Mouse (Mus musculus): ENCODE results near the gene Fut8. TPM values are rescaled to one million over a fixed set of nuclear protein-coding genes. Genes with fewer than 3 reads are reported as not detected.
"Not testable (repeated sequence)": the region's sequence is repeated elsewhere in the genome, so short reads cannot be mapped to it uniquely, and the experiment has no call there.

The Fut8 gene
- polyA plus RNA-seq, 1 experiment from 2014 or later: 28.0 TPM

GRCm38 (mm10) chr12:77517691-77518090, 279.8 kb downstream of the Fut8 start:
- Histone ChIP-seq H3K9me3 (no peaks in the 10 kb centered on the region), H3K9ac (no peak overlapping the region), H3K4me3 (no peak overlapping the region), H3K36me3 (no peaks in the 10 kb centered on the region), H3K4me1 (peaks cover 17% of the 10 kb centered on the region), H3K4me2 (replicated peaks) (no peak overlapping the region; the same call in 1 of the 2 replicates), H3K27me3 (no peaks in the 10 kb centered on the region), H3K27ac (no peak overlapping the region; the same call in 1 of the 2 replicates)
- 64% methylated on average over 12 of the region's 12 CpGs for WGBS
- ATAC-seq (ENCODE audit: low FRiP score, low read depth): no peak

- Histone ChIP-seq H3K4me2 (replicated peaks) (no peak overlapping the region), H3K27ac (no peak overlapping the region), H3K9ac (no peak overlapping the region), H3K36me3 (no peaks in the 10 kb centered on the region), H3K4me1 (peaks cover 17% of the 10 kb centered on the region), H3K9me3 (no peaks in the 10 kb centered on the region), H3K4me3 (no peak overlapping the region), H3K27me3 (no peaks in the 10 kb centered on the region)
- 63% methylated on average over 6 of the region's 6 CpGs for WGBS
- no peak for ATAC-seq (ENCODE audit: low FRiP score, low read depth)
Observed at GRCm38 (mm10) chr12:77519534-77520102, 281.7 kb downstream of the Fut8 start.

DNA sequence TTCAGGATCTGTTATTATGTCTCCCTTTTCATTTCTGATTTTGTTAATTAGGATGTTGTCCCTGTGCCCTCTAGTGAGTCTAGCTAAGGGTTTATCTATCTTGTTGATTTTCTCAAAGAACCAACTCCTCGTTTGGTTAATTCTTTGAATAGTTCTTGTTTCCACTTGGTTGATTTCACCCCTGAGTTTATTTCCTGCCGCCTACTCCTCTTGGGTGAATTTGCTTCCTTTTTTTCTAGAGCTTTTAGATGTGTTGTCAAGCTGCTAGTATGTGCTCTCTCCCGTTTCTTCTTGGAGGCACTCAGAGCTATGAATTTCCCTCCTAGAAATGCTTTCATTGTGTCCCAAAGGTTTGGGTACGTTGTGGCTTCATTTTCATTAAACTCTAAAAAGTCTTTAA, 286.1 kb downstream of the Fut8 start:
- H3K27ac ChIP-seq; H3K27me3 ChIP-seq; ATAC-seq (ENCODE audit: low FRiP score, low read depth); H3K4me1 ChIP-seq; H3K9me3 ChIP-seq; H3K4me3 ChIP-seq; H3K9ac ChIP-seq; H3K36me3 ChIP-seq; H3K4me2 ChIP-seq (replicated peaks): not testable (repeated sequence)
- WGBS: 87% methylated on average over 4 of the region's 4 CpGs
